Mouse (Mus musculus): ENCODE data around the gene Vezt. TPM values are rescaled to one million over a fixed set of nuclear protein-coding genes. Genes with fewer than 3 reads are reported as not detected.

Vezt gene
- polyA plus RNA-seq, 1 experiment from 2014 or later: 29.6 TPM

- 70% methylated on average over 8 of the region's 8 CpGs for WGBS
- ATAC-seq (ENCODE audit: insufficient number of reproducible peaks, low FRiP score, low TSS enrichment, low read depth): no peak
- H3K9me3 ChIP-seq (replicated peaks): no peaks in the 10 kb centered on the region
Measured at GRCm38 (mm10) chr10:94060190-94060589, 24.6 kb upstream of the Vezt start.

GRCm38 (mm10) chr10:94059618-94060055 is 24.0 kb upstream of the Vezt start:
- no peak overlapping the region for H3K4me3 ChIP-seq (replicated peaks)
- H3K4me1 ChIP-seq: 0 out of 2 replicates have a peak, but pooled peaks cover 3% of the 10 kb centered on the region
- H3K9me3 ChIP-seq (replicated peaks): no peaks in the 10 kb centered on the region
- 88% methylated on average over 8 of the region's 8 CpGs for WGBS
- no peak overlapping the region for H3K4me2 ChIP-seq (replicated peaks)
- H3K9ac ChIP-seq: no peak overlapping the region
- ATAC-seq (ENCODE audit: insufficient number of reproducible peaks, low FRiP score, low TSS enrichment, low read depth): no peak
- no peaks in the 10 kb centered on the region for H3K27me3 ChIP-seq
- H3K36me3 ChIP-seq: no peaks in the 10 kb centered on the region
- H3K27ac ChIP-seq (replicated peaks): no peak overlapping the region

More at GRCm38 (mm10) chr10:94060190-94060589, 24.6 kb upstream of the Vezt start:
- Histone ChIP-seq H3K27me3 (no peaks in the 10 kb centered on the region), H3K36me3 (no peaks in the 10 kb centered on the region), H3K9ac (no peak overlapping the region), H3K27ac (replicated peaks) (no peak overlapping the region), H3K4me1 (0 out of 2 replicates have a peak, but pooled peaks cover 3% of the 10 kb centered on the region), H3K4me2 (replicated peaks) (no peak overlapping the region), H3K4me3 (replicated peaks) (no peak overlapping the region)

GRCm38 (mm10) chr10:94056487-94056886 is 20.9 kb upstream of the Vezt start:
- H3K9me3 ChIP-seq (replicated peaks): no peaks in the 10 kb centered on the region
- H3K4me1 ChIP-seq: 0 out of 2 replicates have a peak, but pooled peaks cover 3% of the 10 kb centered on the region
- no peaks in the 10 kb centered on the region for H3K27me3 ChIP-seq
- no peak overlapping the region for H3K4me3 ChIP-seq (replicated peaks)
- H3K36me3 ChIP-seq: no peaks in the 10 kb centered on the region
- 78% methylated on average over 6 of the region's 6 CpGs for WGBS
- no peak overlapping the region for H3K4me2 ChIP-seq (replicated peaks)
- no peak for ATAC-seq (ENCODE audit: insufficient number of reproducible peaks, low FRiP score, low TSS enrichment, low read depth)
- H3K9ac ChIP-seq: no peak overlapping the region
- H3K27ac ChIP-seq (replicated peaks): no peak overlapping the region

- Histone ChIP-seq H3K27ac (replicated peaks) (no peak overlapping the region), H3K4me2 (replicated peaks) (no peak overlapping the region), H3K4me1 (no peaks in the 10 kb centered on the region), H3K4me3 (replicated peaks) (no peak overlapping the region), H3K36me3 (0 out of 2 replicates have a peak, but pooled peaks cover 4% of the 10 kb centered on the region), H3K9me3 (replicated peaks) (no peaks in the 10 kb centered on the region), H3K27me3 (no peaks in the 10 kb centered on the region), H3K9ac (no peak overlapping the region)
- no peak for ATAC-seq (ENCODE audit: insufficient number of reproducible peaks, low FRiP score, low TSS enrichment, low read depth)
- 92% methylated on average over 5 of the region's 5 CpGs for WGBS
Measured at GRCm38 (mm10) chr10:94050736-94051135, 15.1 kb upstream of the Vezt start.

- H3K36me3 ChIP-seq: peaks cover 13% of the 10 kb centered on the region; the same call in 1 of the 2 replicates
- H3K9ac ChIP-seq: no peak overlapping the region
- H3K27ac ChIP-seq (replicated peaks): no peak overlapping the region
- no peaks in the 10 kb centered on the region for H3K9me3 ChIP-seq (replicated peaks)
- H3K4me2 ChIP-seq (replicated peaks): no peak overlapping the region
- no peak overlapping the region for H3K4me3 ChIP-seq (replicated peaks)
- H3K27me3 ChIP-seq: no peaks in the 10 kb centered on the region
- H3K4me1 ChIP-seq: no peaks in the 10 kb centered on the region
- no peak for ATAC-seq (ENCODE audit: insufficient number of reproducible peaks, low FRiP score, low TSS enrichment, low read depth)
- 82% methylated on average over 8 of the region's 8 CpGs for WGBS
Measured at GRCm38 (mm10) chr10:94049121-94049520, 13.5 kb upstream of the Vezt start.

GRCm38 (mm10) chr10:94047845-94048559 is 12.4 kb upstream of the Vezt start:
- 59% methylated on average over 10 of the region's 10 CpGs for WGBS
- H3K27ac ChIP-seq (replicated peaks): no peak overlapping the region
- no peak overlapping the region for H3K4me2 ChIP-seq (replicated peaks)
- H3K9ac ChIP-seq: no peak overlapping the region
- no peaks in the 10 kb centered on the region for H3K4me1 ChIP-seq
- no peak for ATAC-seq (ENCODE audit: insufficient number of reproducible peaks, low FRiP score, low TSS enrichment, low read depth)
- H3K27me3 ChIP-seq: no peaks in the 10 kb centered on the region
- peaks cover 15% of the 10 kb centered on the region; the same call in 1 of the 2 replicates for H3K36me3 ChIP-seq
- no peaks in the 10 kb centered on the region for H3K9me3 ChIP-seq (replicated peaks)
- no peak overlapping the region for H3K4me3 ChIP-seq (replicated peaks)

- no peak overlapping the region for H3K27ac ChIP-seq (replicated peaks)
- H3K4me1 ChIP-seq: no peaks in the 10 kb centered on the region
- H3K4me2 ChIP-seq (replicated peaks): no peak overlapping the region
- no peak overlapping the region for H3K9ac ChIP-seq
- no peak overlapping the region for H3K4me3 ChIP-seq (replicated peaks)
- no peaks in the 10 kb centered on the region for H3K9me3 ChIP-seq (replicated peaks)
- no peaks in the 10 kb centered on the region for H3K27me3 ChIP-seq
- no peak for ATAC-seq (ENCODE audit: insufficient number of reproducible peaks, low FRiP score, low TSS enrichment, low read depth)
- peaks cover 15% of the 10 kb centered on the region; the same call in 1 of the 2 replicates for H3K36me3 ChIP-seq
- WGBS: 42% methylated on average over 1 of the region's 1 CpGs
Measured at GRCm38 (mm10) chr10:94047024-94047423, 11.4 kb upstream of the Vezt start.

GRCm38 (mm10) chr10:94045301-94045700 is 9.7 kb upstream of the Vezt start:
- ATAC-seq (ENCODE audit: insufficient number of reproducible peaks, low FRiP score, low TSS enrichment, low read depth): no peak
- Histone ChIP-seq H3K9ac (no peak overlapping the region), H3K27me3 (no peaks in the 10 kb centered on the region)

GRCm38 (mm10) chr10:94043908-94044307 is 8.3 kb upstream of the Vezt start:
- WGBS: 65% methylated on average over 10 of the region's 10 CpGs

More at GRCm38 (mm10) chr10:94045301-94045700, 9.7 kb upstream of the Vezt start:
- Histone ChIP-seq H3K4me1 (no peaks in the 10 kb centered on the region), H3K27ac (replicated peaks) (no peak overlapping the region), H3K4me3 (replicated peaks) (no peak overlapping the region), H3K36me3 (peaks cover 15% of the 10 kb centered on the region; the same call in 1 of the 2 replicates), H3K9me3 (replicated peaks) (no peaks in the 10 kb centered on the region), H3K4me2 (replicated peaks) (no peak overlapping the region)
- WGBS: 93% methylated on average over 13 of the region's 13 CpGs

GRCm38 (mm10) chr10:94038366-94039260 is 3.0 kb upstream of the Vezt start:
- WGBS: 65% methylated on average over 7 of the region's 7 CpGs
- Histone ChIP-seq H3K9me3 (replicated peaks) (no peaks in the 10 kb centered on the region), H3K27ac (replicated peaks) (no peak overlapping the region), H3K36me3 (no peaks in the 10 kb centered on the region), H3K4me3 (replicated peaks) (no peak overlapping the region), H3K9ac (no peak overlapping the region), H3K27me3 (no peaks in the 10 kb centered on the region), H3K4me2 (replicated peaks) (no peak overlapping the region), H3K4me1 (peaks cover 12% of the 10 kb centered on the region)
- no peak for ATAC-seq (ENCODE audit: insufficient number of reproducible peaks, low FRiP score, low TSS enrichment, low read depth)

More at GRCm38 (mm10) chr10:94043908-94044307, 8.3 kb upstream of the Vezt start:
- Histone ChIP-seq H3K4me2 (replicated peaks) (no peak overlapping the region), H3K9me3 (replicated peaks) (no peaks in the 10 kb centered on the region), H3K9ac (no peak overlapping the region), H3K36me3 (peaks cover 15% of the 10 kb centered on the region; the same call in 1 of the 2 replicates), H3K27me3 (no peaks in the 10 kb centered on the region), H3K4me1 (no peaks in the 10 kb centered on the region), H3K4me3 (replicated peaks) (no peak overlapping the region), H3K27ac (replicated peaks) (no peak overlapping the region)
- no peak for ATAC-seq (ENCODE audit: insufficient number of reproducible peaks, low FRiP score, low TSS enrichment, low read depth)

- Histone ChIP-seq H3K4me1 (peaks cover 15% of the 10 kb centered on the region), H3K9ac (no peak overlapping the region), H3K27ac (replicated peaks) (no peak overlapping the region), H3K4me2 (replicated peaks) (no peak overlapping the region), H3K36me3 (no peaks in the 10 kb centered on the region), H3K27me3 (no peaks in the 10 kb centered on the region), H3K9me3 (replicated peaks) (no peaks in the 10 kb centered on the region), H3K4me3 (replicated peaks) (no peak overlapping the region)
- 74% methylated on average over 4 of the region's 4 CpGs for WGBS
- ATAC-seq (ENCODE audit: insufficient number of reproducible peaks, low FRiP score, low TSS enrichment, low read depth): no peak
Measured at GRCm38 (mm10) chr10:94037596-94037995, 2.0 kb upstream of the Vezt start.

Measured in embryonic facial prominence, embryonic 15.5 days (tissue).